Mouse (Mus musculus) ES-E14 (cell line): Measurements from ENCODE around the gene Nupr1. TPM values are rescaled to one million over a fixed set of nuclear protein-coding genes. Genes with fewer than 3 reads are reported as not detected.

Source experiments
- DNase-seq: peaks from one replicate; pipeline ENCODE4 v3.0.0-alpha.2; 2013; ENCODE audit warnings: low read depth, low spot score
- H3K27ac ChIP-seq: 2 replicates; pipeline ENCODE4 v1.5.1; 2012; ENCODE audit warnings: low read depth, mild to moderate bottlenecking, low read length, moderate library complexity, mixed read lengths; ENCODE audit not compliant: poor library complexity, insufficient read depth, severe bottlenecking
- H3K36me3 ChIP-seq: 2 replicates; pipeline ENCODE4 v1.6.1; 2012; ENCODE audit warnings: mild to moderate bottlenecking, low read length, moderate library complexity, mixed read lengths; ENCODE audit not compliant: control insufficient read depth, poor library complexity, insufficient read depth, severe bottlenecking
- H3K4me1 ChIP-seq, 2 experiments: fragments of 150-350 bp in 1 of 2; sonication (generic) in 1 of 2; 2 replicates each; pipeline ENCODE4 v1.6.1; 2012; ENCODE audit warnings: low read length in 2 of 2, mild to moderate bottlenecking in 1 of 2, mixed read lengths in 1 of 2; ENCODE audit not compliant: control insufficient read depth in 2 of 2, insufficient read depth in 2 of 2, poor library complexity in 1 of 2
- H3K4me3 ChIP-seq, 2 experiments: fragments of 150-350 bp in 1 of 2; sonication (generic) in 1 of 2; 2 replicates each; pipeline ENCODE4 v1.5.1; 2012; ENCODE audit warnings: low read length in 2 of 2, low read depth in 1 of 2, mild to moderate bottlenecking in 1 of 2, mixed read lengths in 1 of 2; ENCODE audit not compliant: insufficient read depth in 1 of 2, poor library complexity in 1 of 2, severe bottlenecking in 1 of 2
- H3K9ac ChIP-seq: 2 replicates; pipeline ENCODE4 v1.6.1; 2012; ENCODE audit warnings: low read depth, mild to moderate bottlenecking, low read length, mixed read lengths; ENCODE audit not compliant: poor library complexity, insufficient read depth, severe bottlenecking
- H3K9me3 ChIP-seq: fragments of 150-350 bp; sonication (generic); 2 replicates; pipeline ENCODE4 v1.6.1; 2012; ENCODE audit warnings: low read depth, mild to moderate bottlenecking, low read length; ENCODE audit not compliant: control insufficient read depth, insufficient read depth
- CHD2 ChIP-seq: IDR thresholded peaks from 2 replicates; pipeline ENCODE4 v1.6.1; 2014; ENCODE audit warnings: mild to moderate bottlenecking, low read depth, low read length, inconsistent platforms
- HCFC1 ChIP-seq: IDR thresholded peaks from 2 replicates; pipeline ENCODE4 v1.6.1; 2012; ENCODE audit warnings: low read length, inconsistent platforms, borderline replicate concordance; ENCODE audit not compliant: insufficient read depth
- MAFK ChIP-seq: IDR thresholded peaks from 2 replicates; pipeline ENCODE4 v1.6.1; 2014; ENCODE audit warnings: mild to moderate bottlenecking, low read depth, low read length, inconsistent platforms; ENCODE audit not compliant: insufficient read depth
- ZC3H11A ChIP-seq: IDR thresholded peaks from 2 replicates; pipeline ENCODE4 v1.6.1; 2012; ENCODE audit warnings: low read depth, mild to moderate bottlenecking, inconsistent platforms, low read length, borderline replicate concordance
- ZNF384 ChIP-seq: IDR thresholded peaks from 2 replicates; pipeline ENCODE4 v1.6.1; 2012; ENCODE audit warnings: low read depth, low read length, inconsistent platforms
- in situ Hi-C, 2 experiments: fragments of 600-800 bp; cut with MboI; formaldehyde crosslinking; loops; one replicate each; pipeline ENCODE4 v1.15.1; 2025; ENCODE audit warnings: low sequenced_read_pairs in 2 of 2, inconsistent platforms in 1 of 2; ENCODE audit not compliant: unreplicated experiment in 2 of 2
- total RNA-seq: library from RNA; depleted of rRNA; stranded (reverse); fragments of 300-350 nt; gene quantifications from 2 replicates; pipeline ENCODE4 v1.2.3, GENCODE M21; 2012

Gene Nupr1
- total RNA-seq, 1 experiment = 16.4 TPM

DNA sequence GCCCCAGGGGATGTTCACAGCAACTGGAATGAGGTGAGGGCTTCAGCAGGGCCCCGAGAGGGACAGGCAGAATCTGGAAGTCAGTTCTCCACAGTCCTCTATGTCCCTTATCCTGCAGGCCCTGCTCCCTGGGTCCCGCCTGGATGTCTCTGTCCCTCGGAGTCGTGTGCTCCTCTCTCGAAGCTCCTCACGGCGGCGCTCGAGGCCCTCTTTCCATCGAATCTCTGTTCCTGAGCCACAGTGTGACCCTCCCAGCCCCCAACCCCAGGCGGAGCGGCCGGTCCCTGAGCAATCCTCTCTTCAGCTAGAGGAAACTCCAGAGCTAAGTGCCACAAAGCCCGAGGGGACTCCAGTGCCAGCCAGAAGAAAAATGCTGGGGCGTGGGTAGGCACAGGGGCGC, 42.9 kb downstream of the Nupr1 start:
- Histone ChIP-seq H3K9me3 (no peaks in the 10 kb centered on the region), H3K9ac (peak overlapping the region; percentile 56; the same call in 1 of the 2 replicates), H3K27ac (no peak overlapping the region), H3K36me3 (no peaks in the 10 kb centered on the region), H3K4me3 (peak overlapping the region; percentile 42 to 60; a peak in 3 of 4 replicates), H3K4me1 (peaks cover 0 to 13% of the 10 kb centered on the region in 2 experiments; a peak in 1 of 4 replicates)
- DNase-seq = no peak
- in situ Hi-C loops = no loop called here
- no peak for TF ChIP-seq ZC3H11A

DNA sequence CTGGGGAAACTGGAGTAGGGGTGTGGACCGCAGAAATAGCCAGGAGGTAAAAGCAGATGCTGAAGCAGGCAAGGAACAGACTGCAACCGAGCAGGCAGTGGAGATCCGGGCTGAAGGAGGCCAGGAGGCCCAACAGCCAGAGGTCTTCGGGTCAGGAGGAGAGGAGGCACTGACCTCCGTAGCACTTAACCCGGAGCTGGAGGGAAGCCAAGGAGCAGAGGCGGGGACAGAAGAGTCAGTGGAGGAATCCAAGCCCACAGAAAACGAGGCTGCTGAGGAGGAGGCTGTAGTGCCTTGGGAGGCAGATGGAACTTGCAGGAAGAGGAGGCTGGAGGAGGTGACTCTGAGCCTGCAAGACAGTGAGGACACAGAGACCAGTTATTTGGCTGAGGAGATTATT, 43.8 kb downstream of the Nupr1 start:
- no peaks in the 10 kb centered on the region for H3K9me3 ChIP-seq
- no peak overlapping the region for H3K9ac ChIP-seq
- H3K36me3 ChIP-seq = no peaks in the 10 kb centered on the region
- H3K27ac ChIP-seq = no peak overlapping the region
- in situ Hi-C loops = no loop called here
- no peak for DNase-seq
- peaks cover 0 to 13% of the 10 kb centered on the region in 2 experiments; a peak in 1 of 4 replicates for H3K4me1 ChIP-seq
- no peak overlapping the region for H3K4me3 ChIP-seq
- TF ChIP-seq ZNF384 = no peak
- TF ChIP-seq ZC3H11A = no peak
- no peak for TF ChIP-seq HCFC1
- TF ChIP-seq CHD2 = no peak
- TF ChIP-seq MAFK = no peak

DNA sequence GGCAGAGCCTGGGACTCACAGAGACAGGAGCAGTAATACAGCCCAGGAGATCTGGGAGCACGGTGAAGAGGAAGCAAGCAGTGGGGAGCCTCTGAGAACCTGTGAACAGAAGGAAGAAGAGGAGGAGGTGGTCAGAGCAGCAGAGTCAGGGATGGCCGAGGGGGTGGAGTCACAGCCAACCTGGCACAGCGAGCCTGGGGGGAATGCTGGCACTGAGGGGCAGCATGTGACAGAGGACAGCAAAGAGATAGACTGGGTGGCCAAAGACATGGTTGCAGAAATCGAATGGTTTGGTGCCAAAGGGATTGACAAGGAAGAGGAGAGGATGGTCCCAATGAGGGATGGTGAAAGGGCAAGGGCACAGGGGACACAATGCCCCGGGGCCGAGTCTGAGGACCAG, 44.9 kb downstream of the Nupr1 start, which contains the start of gene Cln3:
TSS of gene Cln3 (minus strand) at position 101 of the 400 bp plus-strand sequence.
- Histone ChIP-seq H3K9me3 (no peaks in the 10 kb centered on the region), H3K36me3 (no peaks in the 10 kb centered on the region), H3K4me3 (0 out of 4 replicates have a peak within 1 kb of the TSS, but pooled peaks of 1 of the 2 experiments have one; percentile 9), H3K9ac (peak within 1 kb of the TSS; percentile 4; the same call in 1 of the 2 replicates), H3K4me1 (peaks cover 0 to 13% of the 10 kb centered on the region in 2 experiments; a peak in 1 of 4 replicates), H3K27ac (no peak within 1 kb of the TSS)
- DNase-seq = no peak
- in situ Hi-C loops = no loop called here
- TF ChIP-seq MAFK = no peak

DNA sequence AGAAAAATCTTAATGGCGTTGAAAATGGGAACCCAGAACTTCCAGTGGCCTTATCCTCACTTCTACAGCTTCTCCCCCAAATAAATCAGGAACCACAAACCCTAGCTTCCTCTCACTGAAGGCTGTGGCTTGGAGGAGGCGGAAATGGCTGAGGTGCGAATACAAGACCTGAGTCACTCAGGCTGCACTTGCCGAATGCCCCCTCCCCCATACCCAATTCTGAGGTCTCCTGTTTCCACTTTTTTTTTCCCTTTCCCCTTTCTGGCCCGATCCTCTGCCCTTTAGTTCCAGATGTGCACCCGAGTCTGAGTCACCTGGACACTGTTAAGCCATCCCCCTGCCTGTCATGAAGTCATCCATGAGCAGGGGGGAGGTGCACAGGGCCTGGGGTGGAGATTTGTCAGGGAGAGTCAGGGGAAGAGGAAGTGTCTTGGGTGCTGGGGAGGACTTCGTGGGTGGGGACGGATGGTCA, 46.1 kb downstream of the Nupr1 start, which contains the start of gene Apobr:
TSS of gene Apobr (plus strand) at position 437 of the 472 bp plus-strand sequence.
- Histone ChIP-seq H3K9me3 (no peaks in the 10 kb centered on the region), H3K4me3 (peak within 1 kb of the TSS; percentile 74), H3K4me1 (peaks cover 0 to 13% of the 10 kb centered on the region in 2 experiments; a peak in 1 of 4 replicates), H3K27ac (no peak within 1 kb of the TSS), H3K36me3 (0 out of 2 replicates have a peak, but pooled peaks cover 3% of the 10 kb centered on the region), H3K9ac (peak within 1 kb of the TSS; percentile 4; the same call in 1 of the 2 replicates)
- in situ Hi-C loops = no loop called here
- no peak for TF ChIP-seq ZNF384
- no peak for TF ChIP-seq HCFC1
- TF ChIP-seq ZC3H11A = no peak
- TF ChIP-seq CHD2 = no peak
- no peak for TF ChIP-seq MAFK
- no peak for DNase-seq

DNA sequence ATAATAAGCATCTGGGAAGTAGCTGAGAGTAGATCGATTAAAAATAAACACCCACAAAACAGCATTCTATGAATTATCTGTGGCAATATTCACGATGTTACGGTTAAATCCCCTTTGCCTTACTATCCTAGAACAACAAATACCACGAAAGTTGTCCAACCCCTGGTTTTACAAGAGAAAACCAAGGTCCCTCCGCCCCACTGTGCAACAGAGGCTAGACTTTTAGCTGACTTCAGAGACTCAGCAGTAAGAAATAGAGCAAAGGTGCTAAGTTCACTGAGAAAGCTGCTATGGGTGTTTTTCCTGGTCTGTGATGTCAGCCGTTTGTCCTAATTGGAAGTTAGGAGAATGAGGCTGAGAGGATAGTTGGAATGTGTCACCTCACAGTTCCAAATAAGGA, 46.9 kb downstream of the Nupr1 start:
- no peak for DNase-seq
- in situ Hi-C loops = no loop called here
- Histone ChIP-seq H3K4me1 (peaks cover 0 to 12% of the 10 kb centered on the region in 2 experiments; a peak in 1 of 4 replicates), H3K27ac (no peak overlapping the region), H3K36me3 (0 out of 2 replicates have a peak, but pooled peaks cover 3% of the 10 kb centered on the region), H3K4me3 (peak overlapping the region; percentile 74), H3K9ac (peak overlapping the region; percentile 90), H3K9me3 (no peaks in the 10 kb centered on the region)
- TF ChIP-seq HCFC1 = no peak
- no peak for TF ChIP-seq ZC3H11A
- TF ChIP-seq ZNF384 = no peak
- no peak for TF ChIP-seq CHD2
- no peak for TF ChIP-seq MAFK
